Mouse (Mus musculus): ENCODE measurements around the gene Atrnl1. TPM values are rescaled to one million over a fixed set of nuclear protein-coding genes. Genes with fewer than 3 reads are reported as not detected.

The Atrnl1 gene
- polyA plus RNA-seq, 1 experiment from 2014 or later: 5.0 TPM

GRCm38 (mm10) chr19:57615972-57616621 lies 5.3 kb downstream of the Atrnl1 start:
- Histone ChIP-seq H3K36me3 (ENCODE audit: control insufficient read depth, insufficient read depth, low read length) (no peaks in the 10 kb centered on the region), H3K27me3 (ENCODE audit: control insufficient read depth, insufficient read depth, low read length) (no peaks in the 10 kb centered on the region), H3K4me1 (replicated peaks; ENCODE audit: control insufficient read depth, insufficient read depth, low read length) (peaks cover 7% of the 10 kb centered on the region; the same call in 1 of the 2 replicates), H3K4me3 (ENCODE audit: low read depth, low read length) (no peak overlapping the region), H3K9ac (ENCODE audit: low read length) (no peak overlapping the region), H3K4me2 (ENCODE audit: low read depth, low read length, severe bottlenecking) (no peak overlapping the region), H3K27ac (ENCODE audit: low read depth, low read length) (no peak overlapping the region), H3K9me3 (ENCODE audit: control insufficient read depth, low read length) (no peaks in the 10 kb centered on the region)
- ATAC-seq (replicated peaks; ENCODE audit: low FRiP score) (no peak), DNase-seq (ENCODE audit: low spot score) (no peak)
- WGBS: 89% methylated on average over 9 of the region's 9 CpGs

- H3K9me3 ChIP-seq (ENCODE audit: control insufficient read depth, low read length): no peaks in the 10 kb centered on the region
- WGBS: 94% methylated on average over 9 of the region's 9 CpGs
- no peaks in the 10 kb centered on the region for H3K27me3 ChIP-seq (ENCODE audit: control insufficient read depth, insufficient read depth, low read length)
- H3K4me1 ChIP-seq (replicated peaks; ENCODE audit: control insufficient read depth, insufficient read depth, low read length): no peaks in the 10 kb centered on the region
- no peak overlapping the region for H3K4me3 ChIP-seq (ENCODE audit: low read depth, low read length)
- no peak overlapping the region for H3K9ac ChIP-seq (ENCODE audit: low read length)
- no peak overlapping the region for H3K4me2 ChIP-seq (ENCODE audit: low read depth, low read length, severe bottlenecking)
- H3K36me3 ChIP-seq (ENCODE audit: control insufficient read depth, insufficient read depth, low read length): no peaks in the 10 kb centered on the region
- DNase-seq (ENCODE audit: low spot score) (no peak), ATAC-seq (replicated peaks; ENCODE audit: low FRiP score) (no peak)
- H3K27ac ChIP-seq (ENCODE audit: low read depth, low read length): no peak overlapping the region
These were observed 8.3 kb downstream of the Atrnl1 start for GRCm38 (mm10) chr19:57619088-57619487.

GRCm38 (mm10) chr19:57621814-57622213 lies 11.0 kb downstream of the Atrnl1 start:
- Histone ChIP-seq H3K4me3 (ENCODE audit: low read depth, low read length) (no peak overlapping the region), H3K4me2 (ENCODE audit: low read depth, low read length, severe bottlenecking) (no peak overlapping the region), H3K9me3 (ENCODE audit: control insufficient read depth, low read length) (no peaks in the 10 kb centered on the region), H3K27ac (ENCODE audit: low read depth, low read length) (no peak overlapping the region), H3K27me3 (ENCODE audit: control insufficient read depth, insufficient read depth, low read length) (no peaks in the 10 kb centered on the region), H3K9ac (ENCODE audit: low read length) (no peak overlapping the region), H3K4me1 (replicated peaks; ENCODE audit: control insufficient read depth, insufficient read depth, low read length) (no peaks in the 10 kb centered on the region), H3K36me3 (ENCODE audit: control insufficient read depth, insufficient read depth, low read length) (no peaks in the 10 kb centered on the region)
- DNase-seq (ENCODE audit: low spot score) (no peak), ATAC-seq (replicated peaks; ENCODE audit: low FRiP score) (no peak)
- WGBS: 94% methylated on average over 19 of the region's 19 CpGs

- Histone ChIP-seq H3K9ac (ENCODE audit: low read length) (no peak overlapping the region), H3K9me3 (ENCODE audit: control insufficient read depth, low read length) (no peaks in the 10 kb centered on the region), H3K36me3 (ENCODE audit: control insufficient read depth, insufficient read depth, low read length) (no peaks in the 10 kb centered on the region), H3K4me1 (replicated peaks; ENCODE audit: control insufficient read depth, insufficient read depth, low read length) (no peaks in the 10 kb centered on the region), H3K27me3 (ENCODE audit: control insufficient read depth, insufficient read depth, low read length) (no peaks in the 10 kb centered on the region), H3K27ac (ENCODE audit: low read depth, low read length) (no peak overlapping the region; the same call in 1 of the 2 replicates), H3K4me3 (ENCODE audit: low read depth, low read length) (no peak overlapping the region), H3K4me2 (ENCODE audit: low read depth, low read length, severe bottlenecking) (no peak overlapping the region)
- WGBS: 89% methylated on average over 9 of the region's 9 CpGs
- DNase-seq (ENCODE audit: low spot score) (no peak), ATAC-seq (replicated peaks; ENCODE audit: low FRiP score) (no peak)
These were observed 14.9 kb downstream of the Atrnl1 start for GRCm38 (mm10) chr19:57625738-57626137.

GRCm38 (mm10) chr19:57627251-57627650 lies 16.4 kb downstream of the Atrnl1 start:
- no peak overlapping the region for H3K4me2 ChIP-seq (ENCODE audit: low read depth, low read length, severe bottlenecking)
- no peak overlapping the region for H3K4me3 ChIP-seq (ENCODE audit: low read depth, low read length)
- H3K27ac ChIP-seq (ENCODE audit: low read depth, low read length): no peak overlapping the region
- H3K27me3 ChIP-seq (ENCODE audit: control insufficient read depth, insufficient read depth, low read length): no peaks in the 10 kb centered on the region
- no peaks in the 10 kb centered on the region for H3K4me1 ChIP-seq (replicated peaks; ENCODE audit: control insufficient read depth, insufficient read depth, low read length)
- no peaks in the 10 kb centered on the region for H3K36me3 ChIP-seq (ENCODE audit: control insufficient read depth, insufficient read depth, low read length)
- no peak for ATAC-seq (replicated peaks; ENCODE audit: low FRiP score)
- no peaks in the 10 kb centered on the region for H3K9me3 ChIP-seq (ENCODE audit: control insufficient read depth, low read length)
- H3K9ac ChIP-seq (ENCODE audit: low read length): no peak overlapping the region
- WGBS: 93% methylated on average over 8 of the region's 8 CpGs
- no peak for DNase-seq (ENCODE audit: low spot score)

GRCm38 (mm10) chr19:57642536-57642935 lies 31.7 kb downstream of the Atrnl1 start:
- Histone ChIP-seq H3K9ac (ENCODE audit: low read length) (no peak overlapping the region), H3K27ac (ENCODE audit: low read depth, low read length) (no peak overlapping the region), H3K36me3 (ENCODE audit: control insufficient read depth, insufficient read depth, low read length) (no peaks in the 10 kb centered on the region), H3K4me1 (replicated peaks; ENCODE audit: control insufficient read depth, insufficient read depth, low read length) (no peaks in the 10 kb centered on the region), H3K27me3 (ENCODE audit: control insufficient read depth, insufficient read depth, low read length) (no peaks in the 10 kb centered on the region), H3K4me3 (ENCODE audit: low read depth, low read length) (no peak overlapping the region), H3K9me3 (ENCODE audit: control insufficient read depth, low read length) (no peaks in the 10 kb centered on the region), H3K4me2 (ENCODE audit: low read depth, low read length, severe bottlenecking) (no peak overlapping the region)
- whole genome bisulfite sequencing: 96% methylated on average over 21 of the region's 21 CpGs
- DNase-seq (ENCODE audit: low spot score) (no peak), ATAC-seq (replicated peaks; ENCODE audit: low FRiP score) (no peak)

- DNase-seq (ENCODE audit: low spot score): no peak
- WGBS: 73% methylated on average over 2 of the region's 2 CpGs
- no peak for ATAC-seq (replicated peaks; ENCODE audit: low FRiP score)
- Histone ChIP-seq H3K9ac (ENCODE audit: low read length) (no peak overlapping the region), H3K4me1 (replicated peaks; ENCODE audit: control insufficient read depth, insufficient read depth, low read length) (no peaks in the 10 kb centered on the region), H3K4me2 (ENCODE audit: low read depth, low read length, severe bottlenecking) (no peak overlapping the region), H3K4me3 (ENCODE audit: low read depth, low read length) (no peak overlapping the region), H3K27ac (ENCODE audit: low read depth, low read length) (no peak overlapping the region), H3K27me3 (ENCODE audit: control insufficient read depth, insufficient read depth, low read length) (no peaks in the 10 kb centered on the region), H3K9me3 (ENCODE audit: control insufficient read depth, low read length) (no peaks in the 10 kb centered on the region), H3K36me3 (ENCODE audit: control insufficient read depth, insufficient read depth, low read length) (no peaks in the 10 kb centered on the region)
These were observed 32.1 kb downstream of the Atrnl1 start for GRCm38 (mm10) chr19:57642980-57643379.

- WGBS: 89% methylated on average over 14 of the region's 14 CpGs
- no peak overlapping the region for H3K4me2 ChIP-seq (ENCODE audit: low read depth, low read length, severe bottlenecking)
- no peak overlapping the region for H3K4me3 ChIP-seq (ENCODE audit: low read depth, low read length)
- H3K9me3 ChIP-seq (ENCODE audit: control insufficient read depth, low read length): no peaks in the 10 kb centered on the region
- no peak overlapping the region for H3K9ac ChIP-seq (ENCODE audit: low read length)
- ATAC-seq (replicated peaks; ENCODE audit: low FRiP score): no peak
- H3K36me3 ChIP-seq (ENCODE audit: control insufficient read depth, insufficient read depth, low read length): no peaks in the 10 kb centered on the region
- H3K27ac ChIP-seq (ENCODE audit: low read depth, low read length): no peak overlapping the region
- H3K4me1 ChIP-seq (replicated peaks; ENCODE audit: control insufficient read depth, insufficient read depth, low read length): no peaks in the 10 kb centered on the region
- no peak for DNase-seq (ENCODE audit: low spot score)
- no peaks in the 10 kb centered on the region for H3K27me3 ChIP-seq (ENCODE audit: control insufficient read depth, insufficient read depth, low read length)
These were observed 37.5 kb downstream of the Atrnl1 start for GRCm38 (mm10) chr19:57648202-57648943.

- Histone ChIP-seq H3K4me3 (ENCODE audit: low read depth, low read length) (no peak overlapping the region), H3K36me3 (ENCODE audit: control insufficient read depth, insufficient read depth, low read length) (no peaks in the 10 kb centered on the region), H3K27ac (ENCODE audit: low read depth, low read length) (no peak overlapping the region), H3K9me3 (ENCODE audit: control insufficient read depth, low read length) (no peaks in the 10 kb centered on the region), H3K9ac (ENCODE audit: low read length) (no peak overlapping the region), H3K4me2 (ENCODE audit: low read depth, low read length, severe bottlenecking) (no peak overlapping the region), H3K27me3 (ENCODE audit: control insufficient read depth, insufficient read depth, low read length) (no peaks in the 10 kb centered on the region), H3K4me1 (replicated peaks; ENCODE audit: control insufficient read depth, insufficient read depth, low read length) (no peaks in the 10 kb centered on the region)
- no peak for ATAC-seq (replicated peaks; ENCODE audit: low FRiP score)
- WGBS: 98% methylated on average over 4 of the region's 4 CpGs
- no peak for DNase-seq (ENCODE audit: low spot score)
These were observed 38.1 kb downstream of the Atrnl1 start for GRCm38 (mm10) chr19:57648944-57649271.

All from forebrain, embryonic 11.5 days (tissue).